Mouse (Mus musculus): ENCODE data around the gene Cdk9. TPM values are rescaled to one million over a fixed set of nuclear protein-coding genes. Genes with fewer than 3 reads are reported as not detected.

Gene Cdk9
- total RNA-seq, 1 experiment, result 68.0 TPM

DNA sequence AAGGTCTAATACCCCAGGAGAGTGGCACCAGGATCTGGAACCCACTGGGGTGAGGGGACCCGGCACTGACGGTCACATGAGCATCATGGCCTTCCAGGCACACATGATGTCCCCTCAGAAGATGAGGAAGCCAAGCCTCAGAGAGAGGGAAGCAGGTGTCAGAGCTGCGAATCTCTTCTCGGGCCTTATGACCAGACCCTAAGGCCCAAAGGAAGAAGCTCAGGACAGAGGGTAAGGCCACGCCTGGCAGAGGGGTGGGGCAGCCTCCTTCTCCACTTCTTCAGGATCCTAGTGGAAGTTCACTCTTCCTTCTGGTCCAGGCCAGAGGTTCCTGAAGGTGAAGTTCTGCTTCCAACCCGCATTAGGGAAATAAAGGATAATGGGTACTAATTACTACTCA is 19.8 kb upstream of the Cdk9 start:
- H3K4me3 ChIP-seq (ENCODE audit: insufficient read depth in 1 of 2, low read depth in 1 of 2, low read length in 2 of 2, poor library complexity in 1 of 2, severe bottlenecking in 1 of 2), result no peak overlapping the region
- peaks cover 2 to 5% of the 10 kb centered on the region in 2 experiments; a peak in 2 of 4 replicates for H3K4me1 ChIP-seq (ENCODE audit: control insufficient read depth in 2 of 2, insufficient read depth in 2 of 2, low read length in 2 of 2, poor library complexity in 1 of 2)
- no peaks in the 10 kb centered on the region for H3K9me3 ChIP-seq (ENCODE audit: control insufficient read depth, insufficient read depth, low read depth, low read length)
- H3K9ac ChIP-seq (ENCODE audit: insufficient read depth, low read depth, low read length, poor library complexity, severe bottlenecking), result no peak overlapping the region
- no peak overlapping the region for H3K27ac ChIP-seq (ENCODE audit: insufficient read depth, low read depth, low read length, poor library complexity, severe bottlenecking)
- in situ Hi-C loops (cut with MboI; ENCODE audit: low sequenced_read_pairs in 2 of 2, unreplicated experiment in 2 of 2), result no loop called here
- TF ChIP-seq HCFC1 (IDR thresholded peaks at IDR 0.05; ENCODE audit: borderline replicate concordance, insufficient read depth, low read length) (no peak), MAFK (IDR thresholded peaks at IDR 0.05; ENCODE audit: insufficient read depth, low read depth, low read length) (no peak), ZC3H11A (IDR thresholded peaks at IDR 0.05; ENCODE audit: borderline replicate concordance, low read depth, low read length) (no peak)
- no peak for DNase-seq (ENCODE audit: low read depth, low spot score)
- H3K36me3 ChIP-seq (ENCODE audit: control insufficient read depth, insufficient read depth, low read length, poor library complexity, severe bottlenecking), result no peaks in the 10 kb centered on the region

DNA sequence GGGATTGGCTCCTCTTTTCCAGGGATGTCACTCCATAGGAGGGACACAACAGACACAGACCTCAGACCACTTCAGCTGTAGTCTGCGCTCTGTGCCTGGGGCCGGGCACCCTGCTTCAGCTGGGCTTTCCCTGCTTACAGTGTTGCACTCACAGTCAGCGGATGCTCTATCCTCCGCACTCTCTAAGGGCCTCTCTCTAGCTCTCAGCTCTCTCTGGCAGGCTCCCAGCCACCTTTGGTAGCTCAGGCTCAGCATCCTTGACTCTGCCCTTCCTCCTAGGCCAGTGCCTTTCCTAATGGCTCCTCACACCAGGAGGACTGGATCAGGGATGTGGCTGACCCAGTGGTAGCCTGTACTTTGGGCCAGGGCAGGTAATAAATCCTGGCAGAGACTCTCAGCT is 19.0 kb upstream of the Cdk9 start:
- H3K9ac ChIP-seq (ENCODE audit: insufficient read depth, low read depth, low read length, poor library complexity, severe bottlenecking), result no peak overlapping the region
- H3K4me3 ChIP-seq (ENCODE audit: insufficient read depth in 1 of 2, low read depth in 1 of 2, low read length in 2 of 2, poor library complexity in 1 of 2, severe bottlenecking in 1 of 2), result no peak overlapping the region
- no peak for DNase-seq (ENCODE audit: low read depth, low spot score)
- peaks cover 2 to 5% of the 10 kb centered on the region in 2 experiments; a peak in 2 of 4 replicates for H3K4me1 ChIP-seq (ENCODE audit: control insufficient read depth in 2 of 2, insufficient read depth in 2 of 2, low read length in 2 of 2, poor library complexity in 1 of 2)
- TF ChIP-seq ZC3H11A (IDR thresholded peaks at IDR 0.05; ENCODE audit: borderline replicate concordance, low read depth, low read length) (no peak), ZNF384 (IDR thresholded peaks at IDR 0.05; ENCODE audit: low read depth, low read length) (no peak), MAFK (IDR thresholded peaks at IDR 0.05; ENCODE audit: insufficient read depth, low read depth, low read length) (no peak), HCFC1 (IDR thresholded peaks at IDR 0.05; ENCODE audit: borderline replicate concordance, insufficient read depth, low read length) (no peak), CHD2 (IDR thresholded peaks at IDR 0.05; ENCODE audit: low read depth, low read length) (no peak)
- no peaks in the 10 kb centered on the region for H3K36me3 ChIP-seq (ENCODE audit: control insufficient read depth, insufficient read depth, low read length, poor library complexity, severe bottlenecking)
- in situ Hi-C loops (cut with MboI; ENCODE audit: low sequenced_read_pairs in 2 of 2, unreplicated experiment in 2 of 2), result no loop called here
- H3K27ac ChIP-seq (ENCODE audit: insufficient read depth, low read depth, low read length, poor library complexity, severe bottlenecking), result no peak overlapping the region
- H3K9me3 ChIP-seq (ENCODE audit: control insufficient read depth, insufficient read depth, low read depth, low read length), result no peaks in the 10 kb centered on the region

DNA sequence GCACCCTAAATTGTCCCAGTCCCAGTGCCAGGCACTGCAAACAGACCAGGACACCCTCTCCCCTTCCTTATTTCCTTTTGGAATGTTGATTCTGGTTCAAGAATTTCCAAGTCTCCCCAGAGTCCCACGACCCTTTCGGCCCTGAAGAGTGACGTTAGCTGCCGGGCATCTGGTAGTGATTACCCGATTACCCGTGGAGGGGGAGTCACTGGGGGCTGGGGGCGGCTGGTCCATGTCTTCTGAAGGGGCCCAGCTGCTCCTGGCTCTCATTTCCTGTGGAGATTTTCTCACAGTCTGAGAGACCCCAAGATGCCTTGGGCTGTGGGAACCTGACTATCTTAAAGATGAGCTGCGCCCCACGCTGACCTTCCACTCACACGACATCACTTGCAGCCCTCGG is 18.0 kb upstream of the Cdk9 start:
- TF ChIP-seq ZC3H11A (IDR thresholded peaks at IDR 0.05; ENCODE audit: borderline replicate concordance, low read depth, low read length) (no peak), ZNF384 (IDR thresholded peaks at IDR 0.05; ENCODE audit: low read depth, low read length) (no peak), CHD2 (IDR thresholded peaks at IDR 0.05; ENCODE audit: low read depth, low read length) (no peak), HCFC1 (IDR thresholded peaks at IDR 0.05; ENCODE audit: borderline replicate concordance, insufficient read depth, low read length) (no peak), MAFK (IDR thresholded peaks at IDR 0.05; ENCODE audit: insufficient read depth, low read depth, low read length) (no peak)
- Histone ChIP-seq H3K4me3 (ENCODE audit: insufficient read depth in 1 of 2, low read depth in 1 of 2, low read length in 2 of 2, poor library complexity in 1 of 2, severe bottlenecking in 1 of 2) (no peak overlapping the region), H3K36me3 (ENCODE audit: control insufficient read depth, insufficient read depth, low read length, poor library complexity, severe bottlenecking) (no peaks in the 10 kb centered on the region), H3K27ac (ENCODE audit: insufficient read depth, low read depth, low read length, poor library complexity, severe bottlenecking) (no peak overlapping the region), H3K9ac (ENCODE audit: insufficient read depth, low read depth, low read length, poor library complexity, severe bottlenecking) (no peak overlapping the region), H3K4me1 (ENCODE audit: control insufficient read depth in 2 of 2, insufficient read depth in 2 of 2, low read length in 2 of 2, poor library complexity in 1 of 2) (peaks cover 2 to 5% of the 10 kb centered on the region in 2 experiments; a peak in 2 of 4 replicates), H3K9me3 (ENCODE audit: control insufficient read depth, insufficient read depth, low read depth, low read length) (no peaks in the 10 kb centered on the region)
- no peak for DNase-seq (ENCODE audit: low read depth, low spot score)
- in situ Hi-C loops (cut with MboI; ENCODE audit: low sequenced_read_pairs in 2 of 2, unreplicated experiment in 2 of 2), result no loop called here

DNA sequence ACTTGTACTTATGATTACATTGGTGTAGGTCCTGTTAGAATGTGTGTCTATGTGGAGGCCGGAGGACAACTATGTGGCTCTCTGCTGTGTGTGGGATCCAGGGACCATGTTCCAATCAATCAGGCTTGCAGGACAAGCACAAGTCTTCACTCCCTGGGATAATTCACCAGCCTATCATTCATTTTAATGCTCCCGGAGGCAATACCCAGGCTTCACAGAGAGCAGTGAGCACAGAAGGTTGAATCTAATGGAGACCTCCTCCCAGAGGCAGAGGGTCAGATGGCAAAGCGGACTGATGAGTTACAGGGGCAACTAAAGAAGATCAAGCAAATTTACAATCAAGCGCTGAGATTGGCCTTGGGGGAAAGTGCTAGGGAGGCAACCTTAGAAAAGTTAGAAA is 16.7 kb upstream of the Cdk9 start:
- no peak overlapping the region for H3K9ac ChIP-seq (ENCODE audit: insufficient read depth, low read depth, low read length, poor library complexity, severe bottlenecking)
- H3K36me3 ChIP-seq (ENCODE audit: control insufficient read depth, insufficient read depth, low read length, poor library complexity, severe bottlenecking), result no peaks in the 10 kb centered on the region
- no peak for DNase-seq (ENCODE audit: low read depth, low spot score)
- no peak overlapping the region for H3K4me3 ChIP-seq (ENCODE audit: insufficient read depth in 1 of 2, low read depth in 1 of 2, low read length in 2 of 2, poor library complexity in 1 of 2, severe bottlenecking in 1 of 2)
- TF ChIP-seq HCFC1 (IDR thresholded peaks at IDR 0.05; ENCODE audit: borderline replicate concordance, insufficient read depth, low read length), result no peak
- no peak for TF ChIP-seq MAFK (IDR thresholded peaks at IDR 0.05; ENCODE audit: insufficient read depth, low read depth, low read length)
- no peak for TF ChIP-seq CHD2 (IDR thresholded peaks at IDR 0.05; ENCODE audit: low read depth, low read length)
- TF ChIP-seq ZC3H11A (IDR thresholded peaks at IDR 0.05; ENCODE audit: borderline replicate concordance, low read depth, low read length), result no peak
- no peak for TF ChIP-seq ZNF384 (IDR thresholded peaks at IDR 0.05; ENCODE audit: low read depth, low read length)
- H3K9me3 ChIP-seq (ENCODE audit: control insufficient read depth, insufficient read depth, low read depth, low read length), result no peaks in the 10 kb centered on the region
- in situ Hi-C loops (cut with MboI; ENCODE audit: low sequenced_read_pairs in 2 of 2, unreplicated experiment in 2 of 2), result no loop called here
- H3K27ac ChIP-seq (ENCODE audit: insufficient read depth, low read depth, low read length, poor library complexity, severe bottlenecking), result no peak overlapping the region
- H3K4me1 ChIP-seq (ENCODE audit: control insufficient read depth in 2 of 2, insufficient read depth in 2 of 2, low read length in 2 of 2, poor library complexity in 1 of 2), result peaks cover 2 to 5% of the 10 kb centered on the region in 2 experiments; a peak in 2 of 4 replicates

DNA sequence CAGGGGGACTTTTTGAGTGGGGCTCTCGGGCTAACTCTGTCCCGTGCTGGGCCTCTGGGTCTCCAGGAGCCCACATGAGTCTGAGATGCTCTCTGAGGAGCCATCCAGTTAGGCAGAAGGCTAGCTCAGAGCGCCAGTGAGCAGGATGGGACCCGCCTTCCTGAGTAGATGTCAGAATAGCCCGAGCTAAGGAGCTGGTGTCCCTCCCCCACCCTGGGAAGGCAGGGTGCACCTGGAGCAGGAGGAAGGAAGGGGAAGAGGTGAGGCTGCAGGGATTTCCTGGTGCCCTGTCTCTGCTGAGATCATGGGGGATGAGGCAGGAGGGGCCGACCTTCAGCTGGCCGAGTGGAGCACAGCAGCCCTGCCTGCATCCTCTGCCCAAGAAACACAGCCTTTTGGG is 15.6 kb upstream of the Cdk9 start:
- TF ChIP-seq CHD2 (IDR thresholded peaks at IDR 0.05; ENCODE audit: low read depth, low read length) (no peak), ZC3H11A (IDR thresholded peaks at IDR 0.05; ENCODE audit: borderline replicate concordance, low read depth, low read length) (no peak), ZNF384 (IDR thresholded peaks at IDR 0.05; ENCODE audit: low read depth, low read length) (no peak), MAFK (IDR thresholded peaks at IDR 0.05; ENCODE audit: insufficient read depth, low read depth, low read length) (no peak), HCFC1 (IDR thresholded peaks at IDR 0.05; ENCODE audit: borderline replicate concordance, insufficient read depth, low read length) (no peak)
- Histone ChIP-seq H3K4me1 (ENCODE audit: control insufficient read depth in 2 of 2, insufficient read depth in 2 of 2, low read length in 2 of 2, poor library complexity in 1 of 2) (peaks cover 2 to 5% of the 10 kb centered on the region in 2 experiments; a peak in 2 of 4 replicates), H3K36me3 (ENCODE audit: control insufficient read depth, insufficient read depth, low read length, poor library complexity, severe bottlenecking) (no peaks in the 10 kb centered on the region), H3K4me3 (ENCODE audit: insufficient read depth in 1 of 2, low read depth in 1 of 2, low read length in 2 of 2, poor library complexity in 1 of 2, severe bottlenecking in 1 of 2) (no peak overlapping the region), H3K9me3 (ENCODE audit: control insufficient read depth, insufficient read depth, low read depth, low read length) (no peaks in the 10 kb centered on the region), H3K27ac (ENCODE audit: insufficient read depth, low read depth, low read length, poor library complexity, severe bottlenecking) (no peak overlapping the region), H3K9ac (ENCODE audit: insufficient read depth, low read depth, low read length, poor library complexity, severe bottlenecking) (0 out of 2 replicates have a peak overlapping the region, but pooled peaks have one; percentile 4)
- in situ Hi-C loops (cut with MboI; ENCODE audit: low sequenced_read_pairs in 2 of 2, unreplicated experiment in 2 of 2), result no loop called here
- no peak for DNase-seq (ENCODE audit: low read depth, low spot score)
